Mouse (Mus musculus) megakaryocyte, embryonic 14.5 days (primary cell): ENCODE results near the gene Fosb.

ENCODE experiments used
- FLI1 ChIP-seq: IDR thresholded peaks from 2 replicates; pipeline ENCODE4 v1.6.1; 2012; ENCODE audit warnings: low read length, inconsistent platforms, mixed read lengths
- GATA1 ChIP-seq: IDR thresholded peaks from 3 replicates; pipeline ENCODE4 v1.6.1; 2012; ENCODE audit warnings: mixed read lengths, low read length, inconsistent platforms, borderline replicate concordance

DNA sequence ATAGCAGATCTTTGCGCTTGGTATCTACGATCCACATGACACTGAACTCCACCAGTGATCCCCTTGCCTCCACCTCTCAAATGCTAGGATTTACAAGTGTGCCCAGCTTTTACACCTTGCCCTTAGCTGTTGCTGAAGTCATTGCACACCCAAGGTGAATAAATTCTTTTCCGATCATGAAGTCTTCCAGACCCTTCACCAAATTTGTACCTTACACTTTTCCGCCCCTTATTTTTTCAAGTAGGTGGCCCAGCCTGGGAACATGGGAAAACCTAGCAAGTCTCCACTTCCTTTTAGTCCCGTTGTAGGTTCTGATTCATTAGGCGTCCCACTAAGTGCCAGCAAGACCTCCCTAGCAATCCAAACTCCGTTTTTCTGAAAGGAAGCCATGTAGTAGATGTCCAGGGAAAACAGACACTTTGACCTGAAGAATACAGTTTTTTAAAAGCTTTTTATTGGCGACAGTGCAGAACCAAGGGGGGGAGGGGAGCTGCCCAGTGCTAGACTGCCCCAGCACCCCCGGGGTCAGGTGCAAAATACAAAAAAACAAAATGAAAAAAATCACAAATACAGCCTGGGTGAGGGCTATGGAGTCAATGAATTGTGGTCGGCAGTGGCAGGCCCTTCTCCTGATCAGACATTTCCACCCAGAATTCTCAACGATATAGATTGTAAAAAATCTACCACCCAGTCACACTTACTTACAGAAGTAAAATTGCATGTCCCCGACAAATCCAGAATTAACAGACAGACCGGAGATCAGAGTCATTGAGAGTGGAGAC, 7.4 kb downstream of the Fosb start:
- no peak for TF ChIP-seq GATA1
- no peak for TF ChIP-seq FLI1
